Mouse (Mus musculus): ENCODE measurements around the gene Ttc38.

Ttc38 gene

GRCm38 (mm10) chr15:85831954-85832590, at the start of gene Ttc38:
TSS of gene Ttc38 (plus strand) at chr15:85832306.
- DNase-seq (ENCODE audit: low read depth, low spot score), result peak; percentile 46

GRCm38 (mm10) chr15:85783146-85783545, 49.0 kb upstream of the Ttc38 start:
- no peak for DNase-seq (ENCODE audit: low read depth, low spot score)

GRCm38 (mm10) chr15:85784341-85784740, 47.8 kb upstream of the Ttc38 start:
- no peak for DNase-seq (ENCODE audit: low read depth, low spot score)

GRCm38 (mm10) chr15:85786711-85787110, 45.4 kb upstream of the Ttc38 start:
- no peak for DNase-seq (ENCODE audit: low read depth, low spot score)

- DNase-seq (ENCODE audit: low read depth, low spot score), result no peak
Observed at GRCm38 (mm10) chr15:85787482-85787881, 44.6 kb upstream of the Ttc38 start.

GRCm38 (mm10) chr15:85788051-85788450, 44.1 kb upstream of the Ttc38 start:
- no peak for DNase-seq (ENCODE audit: low read depth, low spot score)

- no peak for DNase-seq (ENCODE audit: low read depth, low spot score)
Observed at GRCm38 (mm10) chr15:85788633-85789032, 43.5 kb upstream of the Ttc38 start.

- no peak for DNase-seq (ENCODE audit: low read depth, low spot score)
Observed at GRCm38 (mm10) chr15:85791449-85791848, 40.7 kb upstream of the Ttc38 start.

- no peak for DNase-seq (ENCODE audit: low read depth, low spot score)
Observed at GRCm38 (mm10) chr15:85792819-85793218, 39.3 kb upstream of the Ttc38 start.

GRCm38 (mm10) chr15:85795516-85795915, 36.6 kb upstream of the Ttc38 start:
- no peak for DNase-seq (ENCODE audit: low read depth, low spot score)

- no peak for DNase-seq (ENCODE audit: low read depth, low spot score)
Observed at GRCm38 (mm10) chr15:85798676-85799075, 33.4 kb upstream of the Ttc38 start.

GRCm38 (mm10) chr15:85802931-85803330, 29.2 kb upstream of the Ttc38 start:
- no peak for DNase-seq (ENCODE audit: low read depth, low spot score)

- no peak for DNase-seq (ENCODE audit: low read depth, low spot score)
Observed at GRCm38 (mm10) chr15:85806886-85807285, 25.2 kb upstream of the Ttc38 start.

- no peak for DNase-seq (ENCODE audit: low read depth, low spot score)
Observed at GRCm38 (mm10) chr15:85807404-85807803, 24.7 kb upstream of the Ttc38 start.

- no peak for DNase-seq (ENCODE audit: low read depth, low spot score)
Observed at GRCm38 (mm10) chr15:85808031-85808430, 24.1 kb upstream of the Ttc38 start.

GRCm38 (mm10) chr15:85808434-85808833, 23.7 kb upstream of the Ttc38 start:
- no peak for DNase-seq (ENCODE audit: low read depth, low spot score)

GRCm38 (mm10) chr15:85809091-85809490, 23.0 kb upstream of the Ttc38 start:
- DNase-seq (ENCODE audit: low read depth, low spot score), result no peak

- DNase-seq (ENCODE audit: low read depth, low spot score), result no peak
Observed at GRCm38 (mm10) chr15:85810462-85810805, 21.7 kb upstream of the Ttc38 start.

GRCm38 (mm10) chr15:85810806-85811521, 21.1 kb upstream of the Ttc38 start:
- DNase-seq (ENCODE audit: low read depth, low spot score), result no peak

- DNase-seq (ENCODE audit: low read depth, low spot score), result peak; percentile 93
Observed at GRCm38 (mm10) chr15:85811535-85812277, 20.4 kb upstream of the Ttc38 start, which contains the start of gene Cdpf1. TSS of gene Cdpf1 (minus strand) at chr15:85811697.

- no peak for DNase-seq (ENCODE audit: low read depth, low spot score)
Observed at GRCm38 (mm10) chr15:85813428-85813827, 18.7 kb upstream of the Ttc38 start.

GRCm38 (mm10) chr15:85821203-85822010, 10.7 kb upstream of the Ttc38 start, which contains the start of gene Pkdrej:
TSS of gene Pkdrej (minus strand) at chr15:85821734.
- no peak for DNase-seq (ENCODE audit: low read depth, low spot score)

Measured in c-Kit-negative CD71-positive TER-119-positive erythroid progenitor cells, embryonic 14.5 days (primary cell).